ENCODE assay signal across 22 mouse cellular contexts in the genomic region with DNA sequence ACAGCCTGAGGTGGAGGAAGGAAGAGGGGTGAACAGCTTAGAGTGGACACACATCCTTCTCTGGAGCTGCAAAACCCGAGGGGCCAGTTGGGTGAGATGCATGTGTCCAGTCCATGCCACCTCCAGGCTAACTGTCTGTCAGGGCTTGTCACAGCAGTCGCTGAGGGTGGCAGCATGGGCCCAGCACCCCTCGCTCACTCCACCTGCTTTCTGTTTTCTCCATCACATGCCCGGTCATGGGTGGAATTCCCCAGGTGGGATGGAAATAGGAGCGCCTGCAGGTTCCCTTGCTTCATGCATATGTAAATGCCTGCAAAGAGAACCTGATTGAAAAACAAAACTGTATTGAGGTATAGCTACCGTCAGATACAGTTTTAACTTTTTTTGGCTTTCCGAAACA. TPM values are rescaled to one million over a fixed set of nuclear protein-coding genes. Genes with fewer than 3 reads are reported as not detected.
DNase-seq lines count a peak whose midpoint lies in the region; ATAC-seq and TF ChIP-seq lines count a peak whose summit lies in the region.
"Had no signal": no experiment of that assay in that cellular context is flagged by ENCODE, and none has a peak within 500 bp of the region (broad histone marks: within the 10 kb centered on the region; RNA-seq: fewer than 3 reads in every experiment).

No protein-coding gene starts in this region.

- no peak overlapping the region for H3K4me3 ChIP-seq in kidney, adult 2 months (ENCODE audit: insufficient read depth, low read depth, low read length)
- H3K4me3 ChIP-seq in kidney, postnatal 0 days (replicated peaks; ENCODE audit: low read depth, low read length): no peak overlapping the region
- H3K4me3 ChIP-seq: heart, adult 2 months; hindbrain, embryonic 12.5 days; layer of hippocampus, adult 2 months; midbrain, embryonic 15.5 days; neural tube, embryonic 12.5 days had no signal

- no peak overlapping the region for H3K4me2 ChIP-seq in kidney, postnatal 0 days (ENCODE audit: low read length)
- H3K4me2 ChIP-seq: hindbrain, embryonic 12.5 days; midbrain, embryonic 15.5 days; neural tube, embryonic 12.5 days had no signal

- no peaks in the 10 kb centered on the region for H3K9me3 ChIP-seq in kidney, postnatal 0 days (replicated peaks; ENCODE audit: low read length)
- H3K9me3 ChIP-seq: G1E; hindbrain, embryonic 12.5 days; midbrain, embryonic 15.5 days; neural tube, embryonic 12.5 days had no signal

- no peak for TF ChIP-seq CTCF in kidney, adult 2 months (conservative IDR thresholded peaks at IDR 0.05; ENCODE audit: insufficient read depth, insufficient read length, low read depth, low read length)
- no peak for TF ChIP-seq CTCF in kidney, postnatal 0 days (IDR thresholded peaks at IDR 0.05; ENCODE audit: low read depth)

- no peaks in the 10 kb centered on the region for H3K36me3 ChIP-seq in kidney, adult 2 months (ENCODE audit: control insufficient read depth, insufficient read depth, low read length)
- H3K36me3 ChIP-seq in kidney, postnatal 0 days (ENCODE audit: insufficient read depth, low read length): no peaks in the 10 kb centered on the region; the same call in 1 of the 2 replicates
- H3K36me3 ChIP-seq: G1E; hindbrain, embryonic 12.5 days; midbrain, embryonic 15.5 days; neural tube, embryonic 12.5 days had no signal

- no peak overlapping the region for H3K9ac ChIP-seq in kidney, postnatal 0 days (ENCODE audit: low read depth, low read length)
- H3K9ac ChIP-seq: forebrain, postnatal 0 days; hindbrain, embryonic 12.5 days; liver, postnatal 0 days; midbrain, embryonic 15.5 days; neural tube, embryonic 12.5 days had no signal

- DNase-seq in urinary bladder, postnatal 14 days (ENCODE audit: low spot score): peak; percentile 28
- DNase-seq in urinary bladder, adult 18-20 months (ENCODE audit: low spot score in 2 of 2): no peak
- DNase-seq in kidney, adult 2 months: peak; percentile 58
- no peak for DNase-seq in kidney, postnatal 0 days (ENCODE audit: low spot score)
- DNase-seq in adrenal gland, adult (ENCODE audit: inconsistent age in 2 of 2, low spot score in 1 of 2): no peak
- no peak for DNase-seq in frontal cortex, postnatal 10 days (ENCODE audit: low spot score in 2 of 2)
- no peak for DNase-seq in adrenal gland, adult 8-10 months
- DNase-seq: adrenal gland, postnatal 14 days; cerebellum, adult 9-10 months; forebrain, postnatal 0 days; gastrocnemius, postnatal 25 days; heart, adult 2 months; liver, postnatal 0 days; right cerebral cortex, postnatal 14 days; spleen, adult 18-20 months had no signal

- H3K4me1 ChIP-seq in kidney, adult 2 months (ENCODE audit: control insufficient read depth, insufficient read depth, low read length): peaks cover 13% of the 10 kb centered on the region; the same call in 1 of the 2 replicates
- H3K4me1 ChIP-seq in kidney, postnatal 0 days (replicated peaks; ENCODE audit: insufficient read depth, low read length): peaks cover 16% of the 10 kb centered on the region; the same call in 1 of the 2 replicates
- H3K4me1 ChIP-seq: midbrain, embryonic 15.5 days; neural tube, embryonic 12.5 days had no signal

- H3K27me3 ChIP-seq in kidney, adult 2 months (replicated peaks; ENCODE audit: control insufficient read depth, insufficient read depth, low read length): no peaks in the 10 kb centered on the region
- H3K27me3 ChIP-seq in kidney, postnatal 0 days (ENCODE audit: insufficient read depth, low read length): no peaks in the 10 kb centered on the region
- H3K27me3 ChIP-seq: hindbrain, embryonic 12.5 days; midbrain, embryonic 15.5 days; neural tube, embryonic 12.5 days had no signal

- ATAC-seq in kidney, postnatal 0 days (replicated peaks; ENCODE audit: low FRiP score, low read depth): no peak
- ATAC-seq: forebrain, postnatal 0 days; liver, postnatal 0 days; lung, postnatal 0 days; midbrain, embryonic 15.5 days had no signal

- no peak for TF ChIP-seq POLR2A in kidney, adult 2 months (IDR thresholded peaks at IDR 0.05; ENCODE audit: low read depth, low read length)

- H3K27ac ChIP-seq in kidney, adult 2 months (ENCODE audit: insufficient read depth, low read depth, low read length): peak overlapping the region; percentile 73
- peak overlapping the region; percentile 78 for H3K27ac ChIP-seq in kidney, postnatal 0 days
- H3K27ac ChIP-seq: heart, adult 2 months; hindbrain, embryonic 12.5 days; layer of hippocampus, adult 2 months; macrophage; midbrain, embryonic 15.5 days; neural tube, embryonic 12.5 days had no signal

- 67% methylated on average over 7 of the region's 7 CpGs for WGBS in kidney, adult 2 months
- WGBS in kidney, postnatal 0 days: 72% methylated on average over 7 of the region's 7 CpGs

RNA-seq across cellular contexts. Expression of a gene that starts 22.4 kb away (rescaled TPM):
- polyA plus RNA-seq in kidney, adult 2 months (2012; rRNA removed): 4.3 and 4.8 TPM in 2 replicates
- 14.3 and 15.4 TPM in 2 replicates for polyA plus RNA-seq in kidney, postnatal 0 days (2015; fragmentation: Nextera tagmentation; extraction: Ambion mirVana)
- total RNA-seq in adrenal gland, adult 8-10 months (2022): 1 to 10 TPM; 6.7 to 9.5 (median 7.8) TPM

RNA-seq across cellular contexts. Expression of a gene that starts 22.6 kb away (rescaled TPM):
- polyA plus RNA-seq in kidney, adult 2 months (2012; rRNA removed): 24.4 and 29.5 TPM in 2 replicates
- polyA plus RNA-seq in kidney, postnatal 0 days (2015; fragmentation: Nextera tagmentation; extraction: Ambion mirVana): 32.2 and 34.1 TPM in 2 replicates
- 10 to 100 TPM; 18.7 to 30.1 (median 22.7) TPM for total RNA-seq in adrenal gland, adult 8-10 months (2022)

RNA-seq across cellular contexts. Expression of a gene that starts 40.3 kb away (rescaled TPM):
- polyA plus RNA-seq in kidney, adult 2 months (2012; rRNA removed): 7.5 and 8.7 TPM in 2 replicates
- 14.6 and 15.1 TPM in 2 replicates for polyA plus RNA-seq in kidney, postnatal 0 days (2015; fragmentation: Nextera tagmentation; extraction: Ambion mirVana)
- total RNA-seq in adrenal gland, adult 8-10 months (2022): 1 to 10 TPM; 1.9 to 3.3 (median 2.9) TPM
- polyA plus RNA-seq: macrophage had no signal

RNA-seq across cellular contexts. Expression of a gene that starts 56.0 kb away (rescaled TPM):
- polyA plus RNA-seq in kidney, adult 2 months (2012; rRNA removed): 4.2 and 5.3 TPM in 2 replicates
- polyA plus RNA-seq in kidney, postnatal 0 days (2015; fragmentation: Nextera tagmentation; extraction: Ambion mirVana): 17.0 and 17.6 TPM in 2 replicates
- total RNA-seq in adrenal gland, adult 8-10 months (2022): 10 to 100 TPM; 17.8 to 22.9 (median 18.9) TPM

Comparison
In these comparisons a context has a peak if more than half of its experiments do, and no peak if none do; other contexts are left out.
1. DNase-seq: peak in urinary bladder, postnatal 14 days (single experiment) and kidney, adult 2 months (single experiment); none in urinary bladder, adult 18-20 months (0 of 2), kidney, postnatal 0 days (single experiment), adrenal gland, adult (0 of 2), frontal cortex, postnatal 10 days (0 of 2) and adrenal gland, adult 8-10 months (single experiment).